Mouse (Mus musculus) hematopoietic stem cell, adult 5-6 weeks (primary cell): Measurements from ENCODE around the gene Ttc38. TPM values are rescaled to one million over a fixed set of nuclear protein-coding genes. Genes with fewer than 3 reads are reported as not detected.
A peak's percentile ranks its signal among the peaks of the same experiment; 100 is the strongest.

ENCODE experiments used
- ATAC-seq, 2 experiments: fragments of 125-278 bp in 1 of 2; replicated peaks in 1 of 2; 2 replicates each; pipeline ENCODE4 v1.8.0; 2016 to 2017; ENCODE audit warnings: inconsistent platforms in 2 of 2, mild to moderate bottlenecking in 2 of 2, moderate number of reproducible peaks in 2 of 2, low read depth in 1 of 2, moderate TSS enrichment in 1 of 2; ENCODE audit not compliant: low FRiP score in 2 of 2, poor library complexity in 2 of 2, severe bottlenecking in 2 of 2, insufficient read depth in 1 of 2, low TSS enrichment in 1 of 2
- total RNA-seq: library from RNA; stranded (forward); fragments of 172-1452, 232-1000 nt; gene quantifications from 2 replicates; pipeline ENCODE4 v1.2.3, GENCODE M21; 2017

Gene Ttc38
- total RNA-seq, result 7.6 and 11.3 TPM in 2 replicates

DNA sequence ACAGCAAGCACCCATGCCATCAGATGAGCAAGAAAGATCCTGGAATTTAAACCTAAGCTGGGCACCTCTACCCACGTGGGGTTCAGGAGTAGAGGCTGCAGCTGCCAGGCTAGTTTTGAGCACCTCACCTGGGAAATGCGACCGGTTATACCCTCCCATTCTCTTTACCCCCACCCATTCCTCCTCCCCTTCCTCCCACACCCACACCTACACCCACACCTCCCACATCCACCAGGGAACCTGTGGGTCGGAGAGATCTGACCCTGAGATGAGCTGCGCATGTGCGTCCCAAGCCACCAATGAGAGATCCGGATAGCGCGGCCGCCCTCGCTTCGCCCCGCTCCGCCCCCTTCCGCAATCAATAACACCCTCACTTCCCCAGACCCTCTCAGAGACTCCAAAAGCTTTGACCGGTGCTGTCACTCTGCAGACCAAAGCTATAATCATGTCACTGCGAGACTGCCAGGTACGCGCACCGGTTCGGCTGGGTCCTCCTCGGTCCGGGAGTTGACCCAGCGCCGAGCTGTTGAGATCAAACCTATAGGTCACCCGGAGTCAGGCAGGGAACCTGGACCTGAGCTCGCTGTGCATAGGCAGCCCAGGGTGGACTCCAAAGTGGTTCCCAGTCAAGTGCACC lies at the start of gene Ttc38:
TSS of gene Ttc38 (plus strand) at position 353 of the 637 bp plus-strand sequence.
- ATAC-seq, result peak; percentile 93 to 97

DNA sequence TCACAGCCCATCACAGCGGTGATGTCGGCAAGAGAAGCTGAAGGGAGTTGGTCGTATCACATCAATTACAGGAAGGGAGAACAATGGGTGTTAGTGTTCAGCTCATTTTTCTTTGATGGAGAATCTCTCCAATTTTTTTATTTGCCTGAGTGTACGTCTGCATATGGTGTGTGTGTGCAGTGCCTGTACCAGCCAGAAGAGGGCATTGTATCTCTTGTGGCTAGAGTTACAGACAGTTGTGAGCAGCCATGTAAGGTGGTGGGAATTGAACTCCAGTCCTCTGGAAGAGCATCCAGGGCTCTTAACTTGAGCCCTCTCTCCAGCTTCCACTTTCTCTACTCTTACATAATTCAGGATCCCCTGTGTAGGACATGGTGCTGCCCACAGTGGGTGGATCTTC lies 49.0 kb upstream of the Ttc38 start:
- ATAC-seq, result no peak

DNA sequence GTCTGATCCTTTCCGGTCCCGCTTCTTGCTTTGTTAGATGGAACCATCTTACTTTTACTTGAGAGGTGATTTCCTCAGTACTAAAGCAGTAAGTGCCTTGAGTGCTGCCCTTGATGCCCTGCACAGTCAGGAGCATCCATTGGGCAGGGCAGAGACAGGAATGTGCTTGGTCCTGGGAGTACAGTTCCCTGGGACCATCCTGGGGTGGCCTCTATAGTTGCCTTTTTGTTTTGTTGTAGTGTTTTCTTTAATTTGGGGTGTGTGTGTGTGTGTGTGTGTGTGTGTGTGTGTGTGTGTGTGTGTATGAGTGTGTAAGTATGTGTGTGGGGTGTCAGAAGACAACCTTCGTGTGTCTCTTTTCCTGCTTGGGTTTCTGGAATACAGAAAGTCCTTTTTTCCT lies 47.8 kb upstream of the Ttc38 start:
- no peak for ATAC-seq

DNA sequence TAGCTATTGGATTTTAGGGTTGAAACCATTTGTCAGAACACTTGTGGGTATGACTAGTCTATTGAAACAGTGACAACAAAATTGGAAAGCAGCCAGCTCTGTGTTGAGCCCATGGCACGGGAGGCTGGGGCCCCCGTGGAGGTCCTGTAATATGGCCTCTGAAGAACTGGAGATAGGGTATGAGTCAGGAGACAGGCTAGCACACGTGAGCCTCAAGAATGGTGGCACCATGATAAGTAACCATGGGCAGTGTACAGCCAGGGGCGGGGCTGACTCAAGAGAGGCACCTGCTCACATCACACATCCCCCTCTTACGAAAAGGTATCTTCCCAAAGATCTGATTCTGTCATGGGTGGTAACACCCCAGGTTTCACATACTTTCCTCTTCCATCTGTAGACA lies 45.4 kb upstream of the Ttc38 start:
- ATAC-seq, result no peak

DNA sequence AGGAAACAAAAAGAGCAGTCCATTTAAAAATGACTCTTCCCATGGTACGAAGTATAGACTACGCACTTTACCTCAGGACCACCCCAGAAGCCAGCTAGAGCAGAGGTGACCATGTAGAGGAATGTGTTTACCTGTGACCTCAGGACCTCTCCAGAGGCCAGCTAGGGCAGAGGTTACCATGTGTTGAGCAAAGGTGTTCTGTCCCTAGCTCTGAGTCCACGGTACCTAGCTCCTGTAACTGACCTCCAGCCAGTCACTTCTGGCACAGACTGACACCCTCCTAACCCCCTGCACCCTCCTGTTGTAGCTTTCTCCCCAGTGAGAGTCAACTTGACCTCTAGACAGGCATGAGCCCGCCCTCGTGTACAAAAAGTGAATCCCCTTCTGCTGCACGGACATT lies 44.6 kb upstream of the Ttc38 start:
- ATAC-seq, result no peak

DNA sequence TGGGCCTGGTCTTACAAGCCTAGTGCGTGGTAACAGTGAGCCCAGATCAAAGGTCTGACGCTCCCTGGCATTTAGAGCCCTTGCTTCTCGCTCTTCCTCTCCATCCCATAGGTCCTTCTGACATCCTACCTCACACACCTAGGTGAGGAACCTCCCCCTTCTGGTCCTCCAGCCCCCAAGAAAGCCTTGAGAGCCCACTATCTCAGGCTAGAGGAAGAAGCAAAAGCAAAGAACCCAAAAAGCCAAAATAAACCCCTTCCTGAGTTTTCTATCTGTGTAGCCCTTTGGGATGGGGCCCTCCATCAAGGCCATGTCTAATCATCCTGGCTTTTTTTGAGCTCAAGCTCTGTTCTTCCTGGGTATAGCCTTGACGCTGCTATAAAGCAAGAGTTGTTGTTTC lies 44.1 kb upstream of the Ttc38 start:
- no peak for ATAC-seq

DNA sequence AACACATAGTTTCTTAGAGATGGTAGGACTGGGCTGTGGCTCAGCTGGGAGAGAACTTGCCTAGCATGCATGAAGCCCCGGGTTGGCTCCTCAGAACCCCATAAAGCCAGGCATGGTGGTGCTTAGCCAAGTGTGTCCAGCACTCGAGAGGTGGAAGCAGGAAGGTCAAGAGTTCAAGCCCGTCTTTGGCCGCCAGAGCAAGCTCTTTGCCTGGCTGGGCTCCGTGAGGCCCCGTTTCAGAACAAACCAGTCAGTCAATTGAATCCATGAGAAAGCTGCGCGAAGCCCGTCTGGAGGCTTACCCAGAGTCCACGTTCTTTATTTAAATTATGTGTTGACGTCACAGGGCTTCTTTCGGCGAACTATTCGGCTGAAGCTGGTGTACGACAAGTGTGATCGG lies 43.5 kb upstream of the Ttc38 start:
- no peak for ATAC-seq

DNA sequence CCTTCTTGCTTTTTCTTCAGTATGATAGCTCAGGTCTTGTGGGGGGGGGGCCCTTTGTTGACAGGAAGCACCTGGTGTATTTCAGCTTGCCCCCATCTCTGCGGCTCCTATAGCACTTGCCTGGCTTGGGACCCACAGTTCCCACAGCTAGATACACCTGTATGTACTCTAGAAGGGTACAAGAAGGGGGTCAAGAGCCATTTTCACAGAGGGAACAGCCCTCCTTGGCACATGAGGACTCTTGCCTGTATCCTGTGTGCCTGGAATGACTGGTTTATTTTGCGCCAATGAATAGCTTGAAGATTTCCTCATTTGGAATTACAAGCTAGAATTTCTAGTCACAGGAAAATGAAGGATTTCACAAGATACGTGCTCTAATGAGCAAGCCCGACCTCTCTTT lies 40.7 kb upstream of the Ttc38 start:
- no peak for ATAC-seq

DNA sequence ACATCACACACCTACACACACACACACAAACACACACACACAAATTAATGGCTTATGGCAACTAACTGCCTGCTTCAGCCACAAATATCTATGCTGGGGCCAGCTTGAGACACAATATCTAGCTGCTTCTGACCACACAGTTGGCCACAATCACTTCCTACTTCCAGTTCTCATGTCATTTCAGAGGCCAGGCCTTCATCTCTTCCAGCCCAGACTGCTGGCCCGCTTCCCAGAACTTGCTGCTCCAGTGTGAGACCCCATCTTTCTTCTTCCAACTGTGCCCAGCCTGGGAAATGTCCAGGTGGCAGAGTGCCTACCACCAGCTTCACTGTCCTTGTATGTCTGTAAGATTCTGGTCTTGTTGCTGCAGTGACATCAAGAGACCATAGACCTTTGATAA lies 39.3 kb upstream of the Ttc38 start:
- peak; percentile 46 to 76; a peak in 3 of 4 replicates for ATAC-seq

DNA sequence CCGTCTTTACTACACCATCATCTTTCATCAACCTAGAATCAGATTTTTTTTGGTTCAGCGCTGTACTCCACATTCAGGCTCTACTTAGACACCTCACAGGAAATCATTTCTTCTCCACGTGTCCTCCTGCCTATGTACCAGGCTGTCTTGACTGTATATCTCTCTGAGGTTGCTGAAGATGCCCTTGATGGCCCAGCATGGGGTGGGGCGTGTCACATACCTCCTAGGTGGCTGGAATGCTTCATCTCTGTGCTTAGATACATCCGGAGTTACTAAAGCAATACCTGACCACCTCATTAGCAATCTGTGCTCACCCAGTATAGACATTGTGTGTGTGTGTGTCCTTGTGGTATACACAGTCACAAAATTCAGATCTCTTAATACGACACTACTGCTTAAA lies 36.6 kb upstream of the Ttc38 start:
- ATAC-seq, result no peak

DNA sequence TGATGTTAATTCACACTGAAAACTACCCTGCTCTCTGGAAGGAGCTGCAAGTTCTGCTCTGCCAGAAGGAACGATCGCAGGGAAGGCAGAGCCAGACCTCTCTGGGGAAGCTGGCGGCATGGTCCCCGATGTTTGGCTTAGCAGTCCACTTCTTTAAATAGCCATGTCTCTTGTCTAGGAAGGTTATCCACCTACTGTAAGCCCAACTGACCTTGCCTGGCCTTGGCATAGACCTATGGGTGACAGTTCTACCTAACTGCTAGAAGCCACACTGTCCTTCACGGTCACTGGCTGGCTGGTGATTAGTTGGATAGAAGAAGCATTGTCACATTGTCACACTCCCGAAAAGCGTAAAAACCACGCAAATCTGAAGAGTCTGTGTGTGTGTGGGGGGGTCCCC lies 33.4 kb upstream of the Ttc38 start:
- ATAC-seq, result no peak

DNA sequence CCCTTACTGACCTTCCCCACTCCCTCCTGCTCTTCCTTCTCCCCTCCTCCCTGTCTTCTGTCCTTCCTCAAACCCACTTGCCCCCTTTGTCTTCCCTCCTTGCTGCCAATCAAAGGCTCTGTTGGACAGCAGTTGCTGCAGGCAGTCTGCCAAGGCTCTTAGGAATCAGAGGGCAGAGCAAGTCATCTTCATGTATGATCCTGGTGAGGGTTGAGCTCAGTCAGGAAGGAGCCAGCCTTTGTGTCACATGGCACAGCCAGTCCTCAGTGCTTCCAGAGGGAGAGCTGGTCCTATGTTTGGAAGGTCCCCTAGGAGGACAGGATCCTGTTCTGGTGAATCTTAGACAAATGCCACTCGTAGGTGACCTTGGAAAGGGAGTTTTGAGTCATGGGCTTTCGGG lies 29.2 kb upstream of the Ttc38 start:
- ATAC-seq, result no peak

DNA sequence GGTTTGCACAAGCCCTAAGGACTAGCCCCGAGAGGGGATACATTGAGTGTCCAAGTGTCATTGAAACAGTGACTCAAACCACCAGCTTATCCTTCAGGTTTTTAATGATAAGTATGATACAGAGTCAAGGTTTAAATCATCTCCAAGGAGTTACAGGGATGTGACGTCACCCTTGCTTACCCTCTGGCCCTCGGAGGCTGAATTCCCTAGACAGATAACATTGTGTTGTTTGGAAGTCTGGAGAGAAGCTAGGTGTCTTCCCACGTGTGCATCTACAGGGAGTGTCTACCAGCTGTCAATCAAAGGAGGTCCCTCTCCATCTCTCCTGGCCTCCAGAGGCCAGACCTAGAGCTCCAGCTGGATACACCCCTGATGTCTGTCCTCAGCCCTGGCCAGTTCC lies 25.2 kb upstream of the Ttc38 start:
- no peak for ATAC-seq

DNA sequence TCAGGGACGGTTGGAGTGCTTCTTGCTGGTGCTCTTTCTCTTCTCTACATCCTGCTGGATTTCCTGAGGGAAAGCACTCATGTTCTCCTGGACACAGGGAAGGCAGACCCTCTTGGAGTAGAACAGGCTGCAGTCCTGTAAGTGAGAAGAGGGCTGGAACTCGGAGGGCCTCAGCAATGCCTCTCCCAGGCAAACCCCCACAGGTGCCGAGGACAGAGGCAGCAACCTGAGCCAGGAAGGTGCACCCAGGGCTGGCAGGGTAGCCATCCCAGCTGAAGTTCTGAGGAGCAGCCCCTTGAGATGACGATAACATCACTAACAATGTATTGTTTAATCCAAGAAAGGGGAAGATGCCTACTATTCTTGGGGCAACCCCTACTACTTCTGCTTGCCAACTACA lies 24.7 kb upstream of the Ttc38 start:
- no peak for ATAC-seq

DNA sequence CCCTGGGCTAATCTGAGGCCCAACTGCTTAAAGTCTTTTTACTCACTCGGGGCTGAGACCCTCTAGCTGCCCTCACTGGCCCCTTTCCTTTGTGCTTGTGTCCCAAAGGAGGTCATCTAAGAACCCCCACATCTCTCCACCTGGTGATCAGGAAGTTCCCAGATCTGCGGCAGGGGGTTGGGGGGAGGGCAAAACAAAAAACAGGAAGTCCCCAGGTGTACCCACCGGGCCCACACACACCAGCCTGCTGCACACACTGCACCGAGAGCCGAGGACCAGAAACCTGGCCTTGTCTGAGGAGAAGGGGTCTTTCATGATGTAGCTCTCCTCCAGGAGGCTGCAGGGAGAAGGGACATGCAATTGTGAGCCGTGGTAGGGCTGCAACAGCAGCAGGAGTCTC lies 24.1 kb upstream of the Ttc38 start:
- ATAC-seq, result no peak

DNA sequence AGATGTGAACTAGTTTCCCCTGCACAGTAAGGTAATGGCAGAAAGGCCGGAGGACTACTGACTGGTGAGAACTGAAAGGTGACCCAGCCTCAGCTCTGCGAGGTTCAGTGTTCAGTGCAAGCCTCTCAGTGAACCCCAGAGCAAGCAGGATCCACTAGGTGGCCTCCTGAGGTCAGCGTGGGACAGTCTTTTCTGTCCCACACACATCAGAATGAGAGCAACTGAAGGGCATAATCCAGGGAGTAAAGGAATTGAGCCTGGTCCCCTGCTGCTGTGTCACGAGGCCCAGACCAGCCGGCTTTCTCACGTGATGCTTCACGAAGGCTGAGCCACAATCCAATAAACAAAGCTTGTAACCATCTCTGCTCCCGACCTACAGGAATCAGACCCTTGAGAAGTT lies 23.7 kb upstream of the Ttc38 start:
- no peak for ATAC-seq

DNA sequence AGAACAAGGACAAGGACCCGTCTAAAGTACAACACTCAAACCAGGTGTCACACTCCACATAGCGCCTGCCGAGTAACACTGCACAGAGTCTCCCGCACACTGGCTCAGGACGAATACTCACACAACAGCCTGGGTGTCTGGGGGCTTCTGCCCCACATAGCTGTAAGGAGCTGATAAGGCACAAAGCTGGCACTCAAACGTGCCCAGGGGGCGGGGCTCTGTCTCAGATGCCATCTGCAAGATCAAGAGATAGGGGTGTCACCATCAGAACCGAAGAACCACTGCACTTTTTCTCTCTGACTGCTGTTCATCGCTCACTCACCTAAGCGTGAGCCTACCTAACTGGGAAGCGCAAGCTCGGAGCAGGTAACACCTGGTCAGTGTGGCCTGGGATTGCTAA lies 23.0 kb upstream of the Ttc38 start:
- ATAC-seq, result no peak

DNA sequence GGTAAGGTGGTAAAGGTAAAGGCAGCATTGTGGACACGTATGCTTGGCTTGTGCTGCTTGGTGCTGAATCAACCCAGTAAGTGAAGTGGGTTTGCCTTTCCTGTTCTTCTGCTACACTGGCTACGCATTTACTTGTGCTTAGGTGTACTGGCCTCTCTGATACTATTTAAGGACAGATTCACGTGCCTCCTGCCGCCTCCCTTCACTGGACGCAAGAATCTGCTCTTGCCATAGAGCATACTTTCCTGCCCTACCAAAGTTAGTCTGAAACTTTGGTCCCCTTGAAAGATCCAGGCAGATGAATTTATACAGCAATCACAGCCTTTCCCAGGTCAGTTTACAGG lies 21.7 kb upstream of the Ttc38 start:
- ATAC-seq, result no peak

DNA sequence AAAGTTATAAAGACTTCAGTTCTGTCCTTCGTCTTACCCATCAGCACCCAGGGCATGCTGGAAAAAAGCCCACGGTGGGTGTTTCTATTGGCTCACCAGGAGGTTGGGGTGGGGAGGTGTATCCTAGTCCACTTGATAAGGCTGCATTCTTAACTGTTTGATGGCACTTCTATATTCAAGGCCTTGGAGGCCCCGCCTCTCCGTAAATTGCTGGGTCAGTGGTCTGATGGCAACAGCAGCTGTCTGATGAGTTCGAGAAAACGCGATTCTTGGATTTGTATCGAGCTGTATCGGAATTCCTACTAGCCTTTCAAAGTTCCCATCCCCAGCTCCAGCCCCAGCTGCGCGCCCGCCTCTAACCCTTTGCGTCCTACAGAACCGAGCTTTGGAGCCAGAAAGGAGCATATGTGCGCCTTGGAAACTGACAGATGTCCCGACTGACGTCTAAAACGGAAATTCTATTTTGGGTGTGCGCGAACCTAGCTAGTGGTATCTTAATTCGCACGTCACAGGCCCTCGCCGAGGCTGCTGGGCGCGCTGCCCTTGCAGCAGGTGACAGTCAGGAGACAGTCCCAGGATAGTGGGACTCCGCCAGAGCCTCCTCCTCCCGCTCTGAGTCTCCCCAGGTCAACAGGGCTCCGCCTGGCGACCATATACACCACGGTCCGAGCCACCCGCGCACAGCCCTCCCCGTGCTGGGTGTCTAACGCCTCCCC lies 21.1 kb upstream of the Ttc38 start:
- peak; percentile 52 to 70 for ATAC-seq
